Mouse (Mus musculus): Measurements from ENCODE around the gene Abhd5.

DNA sequence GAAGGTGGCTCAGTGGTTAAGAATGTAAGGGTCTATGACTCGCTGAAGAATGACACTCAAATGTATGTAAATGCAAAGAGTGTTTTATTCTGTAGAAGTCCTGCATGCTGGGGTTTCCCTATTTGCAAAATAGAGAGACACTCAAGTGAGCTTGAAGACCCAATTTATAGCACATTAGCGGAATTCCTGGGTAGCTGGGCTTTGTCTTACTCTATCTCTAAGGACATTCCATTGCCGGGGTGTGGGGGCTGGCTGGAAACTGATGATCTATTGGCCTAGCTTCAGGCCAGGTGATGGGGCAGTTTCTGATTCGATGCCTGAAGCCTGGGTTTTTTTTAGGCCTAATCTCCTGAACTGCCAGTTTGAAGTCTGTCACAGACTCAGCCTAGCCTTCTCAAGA lies 36.5 kb upstream of the Abhd5 start:
- TF ChIP-seq CTCF (IDR thresholded peaks at IDR 0.05; ENCODE audit: borderline replicate concordance, insufficient read depth, low read length) (no peak), POLR2A (IDR thresholded peaks at IDR 0.05; ENCODE audit: low read depth, low read length) (no peak)
